Mouse (Mus musculus): ENCODE measurements around the gene Rbm25.

- TF ChIP-seq MYOG (IDR thresholded peaks at IDR 0.05; ENCODE audit: control insufficient read depth in 1 of 3, insufficient read depth in 1 of 3, insufficient read length in 2 of 3, low read depth in 2 of 3) = no peak
- TF ChIP-seq MYOD1 (IDR thresholded peaks at IDR 0.05; ENCODE audit: control insufficient read depth in 1 of 3, insufficient read length in 2 of 3, low read depth in 2 of 3) = no peak
- TF ChIP-seq E2F4 (IDR thresholded peaks at IDR 0.05; ENCODE audit: insufficient read depth) = no peak
- TF ChIP-seq POLR2A (IDR thresholded peaks at IDR 0.05; ENCODE audit: insufficient read length, low read depth) = no peak
- TF ChIP-seq USF1 (IDR thresholded peaks at IDR 0.05; ENCODE audit: low read depth) = no peak
- no peak for TF ChIP-seq POLR2AphosphoS2 (IDR thresholded peaks at IDR 0.05; ENCODE audit: insufficient read length, low read depth)
- no peak for TF ChIP-seq MAX (IDR thresholded peaks at IDR 0.05; ENCODE audit: low read depth)
- no peak for TF ChIP-seq TCF12 (IDR thresholded peaks at IDR 0.05; ENCODE audit: insufficient read depth, poor library complexity, severe bottlenecking)
- TF ChIP-seq TCF3 (IDR thresholded peaks at IDR 0.05; ENCODE audit: insufficient read length, low read depth) = no peak
- no peak for TF ChIP-seq CEBPB (IDR thresholded peaks at IDR 0.05; ENCODE audit: insufficient read depth, poor library complexity, severe bottlenecking)
- no peak for TF ChIP-seq REST (IDR thresholded peaks at IDR 0.05; ENCODE audit: insufficient read depth, insufficient read length)
These were observed 48.9 kb upstream of the Rbm25 start for GRCm38 (mm10) chr12:83582106-83582505.

All from myocyte (in vitro differentiated cells).